Mouse (Mus musculus): ENCODE data around the gene Ick. TPM values are rescaled to one million over a fixed set of nuclear protein-coding genes. Genes with fewer than 3 reads are reported as not detected.

The Ick gene
- 16.3 and 16.4 TPM in 2 replicates for polyA plus RNA-seq (2012; rRNA removed)

DNA sequence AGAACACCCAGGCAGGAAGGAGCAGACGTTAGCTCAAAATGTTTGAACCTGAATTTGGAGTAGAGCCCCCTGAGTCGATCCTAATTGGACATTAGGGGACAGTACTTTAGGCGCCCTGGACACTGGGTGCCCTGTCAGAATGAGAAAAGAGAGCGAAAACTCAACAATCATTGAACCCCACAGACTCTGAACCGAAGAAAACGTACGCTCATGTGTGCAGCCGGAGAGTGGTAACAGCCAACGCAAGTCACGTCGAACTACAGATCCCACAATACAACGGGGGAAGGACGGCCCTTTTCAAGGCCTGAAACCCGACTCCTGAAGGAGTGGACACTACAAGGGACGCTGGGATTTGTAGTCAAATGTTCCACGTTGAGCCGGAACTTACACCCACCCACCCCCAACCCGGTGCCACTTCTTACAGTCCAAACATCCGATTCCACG is at the start of gene Ick, which contains the start of gene Fbxo9:
Ick (plus strand) TSS at position 397 of the 444 bp plus-strand sequence.
Fbxo9 (minus strand) TSS at position 270 of the 444 bp plus-strand sequence.

DNA sequence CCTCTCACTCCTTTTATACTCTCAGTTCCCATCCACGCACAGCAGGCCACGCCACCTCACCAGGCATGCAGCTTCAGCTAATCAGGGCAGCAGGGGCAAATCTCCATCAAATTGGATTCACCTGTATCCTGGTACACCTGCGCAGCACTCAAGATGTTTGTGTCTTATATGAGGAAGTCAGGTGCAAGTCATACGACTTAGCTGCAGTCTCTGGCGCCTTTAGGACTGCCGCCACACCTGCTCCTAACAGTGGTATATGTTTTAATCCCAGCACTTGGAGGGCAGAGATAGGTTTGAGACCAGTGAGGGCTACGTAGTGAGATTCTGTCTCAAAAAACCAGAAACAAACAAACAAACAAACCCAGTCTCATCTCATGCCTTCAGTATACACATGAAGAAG is 73.5 kb downstream of the Ick start, which contains the start of gene Gsta4:
Gsta4 (plus strand) TSS at position 301 of the 400 bp plus-strand sequence.

Other genes starting within 250 kb of the Ick start
- 5.2 and 7.1 TPM in 2 replicates for gene Elovl5, start 191.8 kb upstream of the Ick start, polyA plus RNA-seq (2012; rRNA removed)
- gene Gcm1, start 57.3 kb upstream of the Ick start, polyA plus RNA-seq (2012; rRNA removed), result not detected in 2 replicates
- gene Fbxo9, start 127 bp upstream of the Ick start, polyA plus RNA-seq (2012; rRNA removed), result 59.6 and 73.7 TPM in 2 replicates
- 181 and 246 TPM in 2 replicates for gene Gsta4, start 73.6 kb downstream of the Ick start, polyA plus RNA-seq (2012; rRNA removed)
- 149 and 298 TPM in 2 replicates for gene Gsta1, start 121.5 kb downstream of the Ick start, polyA plus RNA-seq (2012; rRNA removed)
- 16.8 and 29.2 TPM in 2 replicates for gene Gm3776, start 147.9 kb downstream of the Ick start, polyA plus RNA-seq (2012; rRNA removed)
- gene Gm10639, start 180.7 kb downstream of the Ick start, polyA plus RNA-seq (2012; rRNA removed), result 0.29 TPM in 1 of 2 replicates, not detected in the other
- gene Omt2a, start 205.6 kb downstream of the Ick start, polyA plus RNA-seq (2012; rRNA removed), result not detected in 2 replicates
- gene Omt2b, start 218.4 kb downstream of the Ick start, polyA plus RNA-seq (2012; rRNA removed), result not detected in 2 replicates
- 2.8 and 4.3 TPM in 2 replicates for gene Gsta2, start 246.6 kb downstream of the Ick start, polyA plus RNA-seq (2012; rRNA removed)

Data from stomach, adult 2 months (tissue).